Mouse (Mus musculus) thymus, adult 2 months (tissue): ENCODE results near the gene Gm10229.

Experiments
- CTCF ChIP-seq: fragments of 200-500 bp; IDR thresholded peaks from 2 replicates; pipeline ENCODE4 v1.5.1; 2012; ENCODE audit warnings: mild to moderate bottlenecking, control low read depth, low read length, moderate library complexity, borderline replicate concordance; ENCODE audit not compliant: control insufficient read depth, poor library complexity, insufficient read depth; ENCODE audit errors: extremely low read depth
- POLR2A ChIP-seq: fragments of 200-500 bp; IDR thresholded peaks from 2 replicates; pipeline ENCODE4 v1.6.1; 2012; ENCODE audit warnings: mild to moderate bottlenecking, low read length, control low read depth, moderate library complexity; ENCODE audit not compliant: control insufficient read depth, poor library complexity, insufficient read depth; ENCODE audit errors: extremely low read depth

DNA sequence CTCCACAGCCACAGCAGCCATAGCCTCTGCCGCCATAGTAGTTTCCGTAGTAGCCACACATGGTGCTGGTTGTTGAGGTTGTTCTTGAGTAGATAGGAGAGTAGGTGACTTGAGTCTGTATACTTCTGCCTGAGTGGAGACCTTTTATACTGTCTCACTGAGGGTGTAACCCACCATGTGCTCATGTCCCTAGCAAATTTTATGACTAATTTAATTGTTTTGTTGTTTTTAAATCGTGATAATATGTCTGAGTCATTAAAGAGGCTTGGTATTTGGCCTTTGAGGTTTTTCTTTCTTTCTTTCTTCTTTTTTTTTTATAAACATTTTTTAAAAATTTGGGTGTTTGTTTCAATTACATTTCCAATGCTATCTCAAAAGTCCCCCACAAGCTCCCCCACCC, 32.7 kb downstream of the Gm10229 start, which contains the start of gene Krtap6-5:
- TF ChIP-seq CTCF (no peak), POLR2A (no peak)
